Mouse (Mus musculus): Measurements from ENCODE around the gene Ralgapa2. TPM values are rescaled to one million over a fixed set of nuclear protein-coding genes. Genes with fewer than 3 reads are reported as not detected.

Gene Ralgapa2
- total and polyA plus RNA-seq, 2 experiments from 2014 or later, result 7.6 to 21.7 TPM

DNA sequence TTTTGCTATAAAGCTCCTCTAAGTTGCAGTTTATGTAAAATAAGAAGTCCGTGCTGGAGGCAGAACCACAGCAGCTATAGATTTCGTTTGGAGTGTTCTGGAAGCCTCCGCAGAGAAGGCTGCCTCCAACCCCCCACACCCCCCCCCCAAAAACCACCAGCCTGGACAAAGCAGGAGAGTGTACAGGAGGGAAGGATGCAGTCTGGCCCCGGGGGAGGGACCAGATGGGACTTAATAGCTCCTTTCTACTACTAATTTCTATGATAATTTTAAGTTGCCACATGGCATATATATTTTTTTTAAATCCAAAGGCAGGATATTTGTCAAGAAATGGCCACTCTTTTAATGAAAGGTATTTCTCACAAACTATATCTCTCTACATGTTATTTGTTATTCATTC is 198.3 kb downstream of the Ralgapa2 start:
- WGBS, result 91% methylated on average over 4 of the region's 4 CpGs
- DNase-seq (ENCODE audit: low spot score) (no peak), ATAC-seq (ENCODE audit: insufficient read depth, low read depth) (no peak)
- Histone ChIP-seq H3K27ac (ENCODE audit: low read depth) (no peak overlapping the region), H3K4me1 (ENCODE audit: control insufficient read depth, insufficient read depth) (no peaks in the 10 kb centered on the region), H3K4me2 (ENCODE audit: low read depth, low read length) (no peak overlapping the region), H3K4me3 (ENCODE audit: low read depth, low read length) (no peak overlapping the region), H3K27me3 (ENCODE audit: control insufficient read depth, insufficient read depth, low read length) (no peaks in the 10 kb centered on the region), H3K9me3 (replicated peaks; ENCODE audit: control insufficient read depth, low read length) (no peaks in the 10 kb centered on the region), H3K36me3 (replicated peaks; ENCODE audit: control insufficient read depth, insufficient read depth, low read length) (peaks cover 20% of the 10 kb centered on the region), H3K9ac (replicated peaks; ENCODE audit: low read depth, low read length) (no peak overlapping the region)
- no peak for TF ChIP-seq CTCF (IDR thresholded peaks at IDR 0.05; ENCODE audit: low read depth)
- no peak for TF ChIP-seq EP300 (IDR thresholded peaks at IDR 0.05; ENCODE audit: low read depth)

DNA sequence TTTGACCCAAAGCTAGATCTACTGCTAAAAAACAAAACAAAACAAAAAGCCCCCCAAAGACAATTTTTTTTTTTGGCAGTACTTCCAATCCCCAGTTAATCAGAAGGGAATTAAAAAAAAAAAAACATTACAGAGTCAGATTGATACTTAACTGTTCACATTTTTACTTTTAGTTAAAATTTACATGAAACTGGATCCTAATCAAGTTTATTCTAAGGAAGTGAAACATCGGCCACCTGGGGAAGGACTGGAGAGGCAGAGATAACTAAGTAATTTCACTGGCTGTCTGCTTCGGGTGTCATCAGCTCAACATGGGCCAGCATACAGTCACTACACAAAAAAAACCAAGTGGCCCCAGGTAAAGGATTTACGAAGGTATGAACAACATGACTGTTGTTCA is 201.4 kb downstream of the Ralgapa2 start:
- Histone ChIP-seq H3K27ac (ENCODE audit: low read depth) (no peak overlapping the region), H3K9ac (replicated peaks; ENCODE audit: low read depth, low read length) (no peak overlapping the region), H3K4me1 (ENCODE audit: control insufficient read depth, insufficient read depth) (no peaks in the 10 kb centered on the region), H3K4me3 (ENCODE audit: low read depth, low read length) (no peak overlapping the region), H3K27me3 (ENCODE audit: control insufficient read depth, insufficient read depth, low read length) (no peaks in the 10 kb centered on the region), H3K36me3 (replicated peaks; ENCODE audit: control insufficient read depth, insufficient read depth, low read length) (peaks cover 31% of the 10 kb centered on the region), H3K4me2 (ENCODE audit: low read depth, low read length) (no peak overlapping the region), H3K9me3 (replicated peaks; ENCODE audit: control insufficient read depth, low read length) (no peaks in the 10 kb centered on the region)
- no peak for ATAC-seq (ENCODE audit: insufficient read depth, low read depth)
- WGBS, result 75% methylated on average over 3 of the region's 3 CpGs
- TF ChIP-seq CTCF (IDR thresholded peaks at IDR 0.05; ENCODE audit: low read depth) (no peak), EP300 (IDR thresholded peaks at IDR 0.05; ENCODE audit: low read depth) (no peak)
- no peak for DNase-seq (ENCODE audit: low spot score)

DNA sequence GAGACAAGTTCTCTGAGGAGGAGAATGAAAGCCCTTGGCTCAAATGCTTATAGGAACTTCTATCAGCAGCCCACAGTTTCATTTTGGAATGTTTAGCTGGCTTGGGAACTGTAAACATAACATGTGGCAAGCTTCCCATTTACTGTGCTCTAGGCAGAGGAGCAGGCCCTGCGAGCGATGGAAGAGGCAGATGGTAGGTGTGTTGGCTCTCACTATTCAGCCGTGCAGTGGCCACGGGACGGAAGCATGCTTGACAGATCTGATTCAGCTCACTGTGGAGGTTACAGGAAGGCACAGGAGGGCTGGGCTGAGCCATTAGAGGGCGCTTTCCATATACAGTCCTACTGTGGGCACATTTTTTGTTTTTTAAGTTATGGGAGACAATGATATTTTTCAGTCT is 201.9 kb downstream of the Ralgapa2 start:
- Histone ChIP-seq H3K9me3 (replicated peaks; ENCODE audit: control insufficient read depth, low read length) (no peaks in the 10 kb centered on the region), H3K36me3 (replicated peaks; ENCODE audit: control insufficient read depth, insufficient read depth, low read length) (peaks cover 31% of the 10 kb centered on the region), H3K4me3 (ENCODE audit: low read depth, low read length) (no peak overlapping the region), H3K9ac (replicated peaks; ENCODE audit: low read depth, low read length) (no peak overlapping the region), H3K4me2 (ENCODE audit: low read depth, low read length) (no peak overlapping the region), H3K4me1 (ENCODE audit: control insufficient read depth, insufficient read depth) (no peaks in the 10 kb centered on the region), H3K27me3 (ENCODE audit: control insufficient read depth, insufficient read depth, low read length) (no peaks in the 10 kb centered on the region), H3K27ac (ENCODE audit: low read depth) (no peak overlapping the region)
- no peak for DNase-seq (ENCODE audit: low spot score)
- no peak for TF ChIP-seq EP300 (IDR thresholded peaks at IDR 0.05; ENCODE audit: low read depth)
- no peak for TF ChIP-seq CTCF (IDR thresholded peaks at IDR 0.05; ENCODE audit: low read depth)
- ATAC-seq (ENCODE audit: insufficient read depth, low read depth), result no peak
- 68% methylated on average over 6 of the region's 6 CpGs for WGBS

DNA sequence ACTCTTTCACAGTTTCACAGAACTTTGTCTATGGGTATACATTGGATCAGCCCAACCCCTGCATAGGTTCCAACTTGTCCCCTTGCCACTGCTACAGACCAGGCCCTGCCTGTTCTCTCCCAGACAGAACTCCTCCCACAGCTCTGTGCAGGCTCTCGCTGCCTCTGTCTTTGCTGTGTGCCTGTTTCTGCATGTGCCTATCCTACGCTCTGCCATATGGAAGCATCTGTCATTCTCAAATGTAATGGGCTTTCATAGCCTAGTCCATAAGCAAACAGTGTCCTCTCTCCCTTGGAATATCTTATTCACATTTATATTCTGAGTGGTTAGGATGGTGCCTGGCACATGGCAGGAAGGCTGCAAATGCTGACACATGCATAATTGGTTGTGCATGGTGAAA is 202.7 kb downstream of the Ralgapa2 start:
- Histone ChIP-seq H3K4me3 (ENCODE audit: low read depth, low read length) (no peak overlapping the region), H3K9ac (replicated peaks; ENCODE audit: low read depth, low read length) (no peak overlapping the region), H3K9me3 (replicated peaks; ENCODE audit: control insufficient read depth, low read length) (no peaks in the 10 kb centered on the region), H3K27me3 (ENCODE audit: control insufficient read depth, insufficient read depth, low read length) (no peaks in the 10 kb centered on the region), H3K4me2 (ENCODE audit: low read depth, low read length) (no peak overlapping the region), H3K27ac (ENCODE audit: low read depth) (no peak overlapping the region), H3K36me3 (replicated peaks; ENCODE audit: control insufficient read depth, insufficient read depth, low read length) (peaks cover 23% of the 10 kb centered on the region), H3K4me1 (ENCODE audit: control insufficient read depth, insufficient read depth) (no peaks in the 10 kb centered on the region)
- DNase-seq (ENCODE audit: low spot score), result no peak
- 99% methylated on average over 2 of the region's 2 CpGs for WGBS
- no peak for TF ChIP-seq EP300 (IDR thresholded peaks at IDR 0.05; ENCODE audit: low read depth)
- TF ChIP-seq CTCF (IDR thresholded peaks at IDR 0.05; ENCODE audit: low read depth), result no peak
- no peak for ATAC-seq (ENCODE audit: insufficient read depth, low read depth)

DNA sequence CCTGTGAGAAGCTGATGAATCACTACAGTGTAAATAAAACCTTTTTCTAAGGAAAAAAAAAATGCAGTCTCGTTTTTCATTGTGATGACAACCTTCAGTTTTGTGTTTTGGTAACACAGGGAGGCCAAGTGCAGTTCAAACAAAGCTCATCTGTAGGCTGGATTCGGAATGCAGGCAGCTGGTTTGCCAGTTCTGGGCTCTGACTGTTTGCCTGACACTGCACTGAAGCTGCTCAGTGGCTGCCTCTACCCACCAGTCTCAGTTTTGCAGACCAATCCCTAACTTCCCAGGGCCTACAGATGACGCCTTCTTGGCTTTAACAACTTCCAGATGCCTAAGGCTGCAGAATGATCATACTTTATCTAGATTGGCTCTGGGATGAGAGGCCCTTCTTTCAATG is 205.1 kb downstream of the Ralgapa2 start:
- Histone ChIP-seq H3K9ac (replicated peaks; ENCODE audit: low read depth, low read length) (no peak overlapping the region), H3K9me3 (replicated peaks; ENCODE audit: control insufficient read depth, low read length) (no peaks in the 10 kb centered on the region), H3K4me3 (ENCODE audit: low read depth, low read length) (no peak overlapping the region), H3K4me1 (ENCODE audit: control insufficient read depth, insufficient read depth) (no peaks in the 10 kb centered on the region), H3K27me3 (ENCODE audit: control insufficient read depth, insufficient read depth, low read length) (no peaks in the 10 kb centered on the region), H3K27ac (ENCODE audit: low read depth) (no peak overlapping the region), H3K4me2 (ENCODE audit: low read depth, low read length) (no peak overlapping the region), H3K36me3 (replicated peaks; ENCODE audit: control insufficient read depth, insufficient read depth, low read length) (peaks cover 28% of the 10 kb centered on the region)
- WGBS, result 59% methylated on average over 3 of the region's 3 CpGs
- TF ChIP-seq EP300 (IDR thresholded peaks at IDR 0.05; ENCODE audit: low read depth), result no peak
- TF ChIP-seq CTCF (IDR thresholded peaks at IDR 0.05; ENCODE audit: low read depth), result no peak
- ATAC-seq (ENCODE audit: insufficient read depth, low read depth), result no peak; the same call in 1 of the 2 replicates
- no peak for DNase-seq (ENCODE audit: low spot score)

DNA sequence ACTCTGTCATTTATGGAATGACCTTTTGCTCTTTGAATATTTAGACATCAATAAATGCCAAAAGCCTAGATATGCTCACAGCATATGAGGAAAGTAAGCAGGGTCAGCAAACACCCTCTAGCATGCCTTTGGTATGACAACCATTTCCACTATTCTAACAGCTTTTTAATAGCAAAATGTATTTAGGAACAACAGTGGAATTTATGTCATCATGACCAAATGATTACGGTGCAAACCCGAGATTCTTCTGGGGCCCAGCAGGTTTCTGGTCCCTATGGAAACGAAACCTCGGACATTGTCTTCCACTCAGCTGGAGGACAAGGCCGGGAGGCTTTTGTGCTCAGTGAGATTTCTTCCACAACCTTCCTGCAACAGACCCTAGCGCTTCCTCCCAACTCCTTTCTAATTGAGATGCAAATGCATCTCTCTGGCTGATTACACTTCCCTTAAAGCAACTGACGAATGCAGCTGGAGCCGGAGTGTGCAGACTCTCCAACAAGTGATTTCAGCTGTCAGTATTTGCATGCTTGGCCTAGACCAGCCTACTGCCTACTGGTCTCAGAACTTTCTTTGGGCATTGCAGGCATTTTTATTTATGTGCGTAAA is 209.9 kb downstream of the Ralgapa2 start:
- no peaks in the 10 kb centered on the region for H3K4me1 ChIP-seq (ENCODE audit: control insufficient read depth, insufficient read depth)
- H3K9ac ChIP-seq (replicated peaks; ENCODE audit: low read depth, low read length), result no peak overlapping the region
- H3K36me3 ChIP-seq (replicated peaks; ENCODE audit: control insufficient read depth, insufficient read depth, low read length), result 0 out of 2 replicates have a peak, but pooled peaks cover 13% of the 10 kb centered on the region
- no peak overlapping the region for H3K4me2 ChIP-seq (ENCODE audit: low read depth, low read length)
- H3K4me3 ChIP-seq (ENCODE audit: low read depth, low read length), result no peak overlapping the region
- H3K27ac ChIP-seq (ENCODE audit: low read depth), result no peak overlapping the region
- H3K27me3 ChIP-seq (ENCODE audit: control insufficient read depth, insufficient read depth, low read length), result no peaks in the 10 kb centered on the region
- WGBS, result 56% methylated on average over 9 of the region's 9 CpGs
- H3K9me3 ChIP-seq (replicated peaks; ENCODE audit: control insufficient read depth, low read length), result no peaks in the 10 kb centered on the region
- ATAC-seq (ENCODE audit: insufficient read depth, low read depth), result no peak
- TF ChIP-seq CTCF (IDR thresholded peaks at IDR 0.05; ENCODE audit: low read depth) (no peak), EP300 (IDR thresholded peaks at IDR 0.05; ENCODE audit: low read depth) (no peak)
- no peak for DNase-seq (ENCODE audit: low spot score)

Data from heart, postnatal 0 days (tissue).